Mouse (Mus musculus) embryonic facial prominence, embryonic 11.5 days (tissue): ENCODE results near the gene Limch1. TPM values are rescaled to one million over a fixed set of nuclear protein-coding genes. Genes with fewer than 3 reads are reported as not detected.
A peak's percentile ranks its signal among the peaks of the same experiment; 100 is the strongest.

ENCODE experiments used
- ATAC-seq: fragments of 200-750 bp; cut with Nextera tagmentation; replicated peaks from 2 replicates; pipeline ENCODE4 v1.8.0; 2017; ENCODE audit warnings: low read depth; ENCODE audit not compliant: insufficient number of reproducible peaks, low FRiP score, low TSS enrichment
- DNase-seq: peaks from one replicate; pipeline ENCODE4 v3.0.0-alpha.2; 2015; ENCODE audit warnings: low spot score
- H3K27ac ChIP-seq: fragments of 300-500 bp; sonication (generic); replicated peaks from 2 replicates; pipeline ENCODE4 v1.5.1; 2014; ENCODE audit warnings: mild to moderate bottlenecking, low read depth, low read length, control low read depth
- H3K27me3 ChIP-seq: fragments of 300-500 bp; sonication (generic); 2 replicates; pipeline ENCODE4 v1.6.1; 2014; ENCODE audit warnings: mild to moderate bottlenecking, low read length, moderate library complexity, mixed read lengths; ENCODE audit not compliant: control insufficient read depth, insufficient read depth
- H3K36me3 ChIP-seq: fragments of 300-500 bp; sonication (generic); replicated peaks from 2 replicates; pipeline ENCODE4 v1.6.1; 2014; ENCODE audit warnings: low read depth, mild to moderate bottlenecking, low read length, moderate library complexity, mixed read lengths; ENCODE audit not compliant: control insufficient read depth, insufficient read depth
- H3K4me1 ChIP-seq: fragments of 300-500 bp; sonication (generic); 2 replicates; pipeline ENCODE4 v1.6.1; 2014; ENCODE audit warnings: low read length, mixed read lengths; ENCODE audit not compliant: control insufficient read depth, insufficient read depth
- H3K4me2 ChIP-seq: fragments of 300-500 bp; sonication (generic); 2 replicates; pipeline ENCODE4 v1.6.1; 2014; ENCODE audit warnings: low read depth, mild to moderate bottlenecking, control low read depth, low read length, moderate library complexity
- H3K4me3 ChIP-seq: fragments of 300-500 bp; sonication (generic); 2 replicates; pipeline ENCODE4 v1.5.1; 2014; ENCODE audit warnings: low read depth, low read length, control low read depth
- H3K9ac ChIP-seq: fragments of 300-500 bp; sonication (generic); replicated peaks from 2 replicates; pipeline ENCODE4 v1.6.1; 2014; ENCODE audit warnings: mild to moderate bottlenecking, control low read depth, low read length
- H3K9me3 ChIP-seq: fragments of 300-500 bp; sonication (generic); replicated peaks from 2 replicates; pipeline ENCODE4 v1.6.1; 2016; ENCODE audit warnings: mild to moderate bottlenecking, low read length, inconsistent platforms, mixed read lengths; ENCODE audit not compliant: control insufficient read depth
- whole genome bisulfite sequencing: fragments of 180-500 bp; shearing (Covaris S2); extraction: QIAGEN DNeasy Blood & Tissue Kit; methylation state at CpG from one replicate; pipeline ENCODE4 v1.1.7; 2014; 5-methylcytosine and 5-hydroxymethylcytosine counted together
- polyA plus RNA-seq: library from polyadenylated mRNA; unstranded; fragments of >200 nt; fragmentation: Nextera tagmentation; extraction: Ambion mirVana; gene quantifications from 2 replicates; pipeline ENCODE4 v1.2.1, GENCODE M21; 2014

The Limch1 gene
- polyA plus RNA-seq, 1 experiment from 2014 or later, result 69.3 TPM

DNA sequence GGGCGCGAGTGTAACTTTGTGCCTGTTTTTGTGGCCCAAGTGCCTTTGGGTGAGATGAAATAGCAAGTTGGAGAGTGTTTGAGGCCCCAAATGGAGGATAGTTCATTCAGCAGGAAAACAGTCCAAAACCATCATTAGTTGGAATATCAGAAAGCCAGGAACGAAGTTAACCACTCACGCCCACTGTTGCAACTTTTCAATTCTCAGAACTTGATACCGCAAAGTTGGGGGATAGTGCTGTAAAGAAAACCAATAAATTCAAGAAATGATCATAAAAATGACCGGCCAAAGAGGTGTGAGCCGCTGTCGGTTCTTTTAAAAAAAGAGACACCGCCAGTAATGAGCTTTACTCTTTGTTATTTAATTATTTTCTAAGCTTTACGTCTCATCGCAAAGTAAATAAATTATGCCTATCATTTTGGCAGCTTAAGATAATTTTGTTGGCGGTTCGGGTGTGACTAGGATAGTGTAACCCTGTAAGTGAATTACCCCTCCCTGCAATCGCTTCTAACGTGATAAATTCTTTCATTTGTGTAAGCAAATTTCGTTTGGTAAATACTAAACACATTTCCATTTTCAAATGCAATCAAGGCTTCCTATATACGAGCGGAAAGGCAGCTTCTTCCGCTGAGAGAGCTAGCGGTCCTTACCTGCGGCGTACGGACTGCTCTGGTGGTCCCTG is 352.6 kb downstream of the Limch1 start:
- no peak overlapping the region for H3K4me2 ChIP-seq
- DNase-seq, result peak; percentile 34
- H3K4me3 ChIP-seq, result no peak overlapping the region
- H3K4me1 ChIP-seq, result peaks cover 5% of the 10 kb centered on the region
- no peak for ATAC-seq
- peaks cover 67% of the 10 kb centered on the region for H3K27me3 ChIP-seq
- no peak overlapping the region for H3K27ac ChIP-seq
- no peaks in the 10 kb centered on the region for H3K36me3 ChIP-seq
- H3K9ac ChIP-seq, result no peak overlapping the region
- no peaks in the 10 kb centered on the region for H3K9me3 ChIP-seq
- 2% methylated on average over 23 of the region's 23 CpGs for WGBS

DNA sequence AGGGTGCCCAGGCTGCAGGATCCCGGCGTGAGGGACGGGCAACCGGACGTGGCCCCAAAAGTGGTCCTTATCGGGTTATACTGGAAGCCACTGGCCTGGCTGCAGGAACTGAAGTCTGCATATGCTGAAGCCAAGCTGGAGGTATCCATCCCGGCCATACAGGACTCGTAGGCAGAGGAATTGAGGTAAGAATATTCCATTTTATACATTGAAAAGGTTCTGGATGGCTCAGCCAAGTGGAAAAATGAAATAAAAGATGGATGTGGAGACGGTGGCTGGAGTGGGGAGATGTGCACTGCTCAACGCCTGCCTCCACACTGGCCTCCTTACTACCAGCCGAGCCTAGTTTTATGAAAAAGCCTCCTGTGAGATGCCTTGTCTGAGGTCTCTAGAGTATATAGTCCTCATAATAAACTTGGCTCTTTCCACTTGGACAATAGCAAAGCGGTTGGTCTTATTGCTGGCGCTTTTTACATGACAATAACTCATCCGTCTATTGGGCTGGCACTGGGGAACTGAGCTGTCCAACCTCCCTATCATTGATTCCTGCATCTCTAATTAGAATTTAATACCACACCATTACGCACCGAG is 353.2 kb downstream of the Limch1 start, which contains the start of gene Phox2b:
TSS of gene Phox2b (minus strand) at position 569 of the 591 bp plus-strand sequence.
- no peak within 1 kb of the TSS for H3K27ac ChIP-seq
- H3K9ac ChIP-seq, result no peak within 1 kb of the TSS
- no peak within 1 kb of the TSS for H3K4me2 ChIP-seq

DNA sequence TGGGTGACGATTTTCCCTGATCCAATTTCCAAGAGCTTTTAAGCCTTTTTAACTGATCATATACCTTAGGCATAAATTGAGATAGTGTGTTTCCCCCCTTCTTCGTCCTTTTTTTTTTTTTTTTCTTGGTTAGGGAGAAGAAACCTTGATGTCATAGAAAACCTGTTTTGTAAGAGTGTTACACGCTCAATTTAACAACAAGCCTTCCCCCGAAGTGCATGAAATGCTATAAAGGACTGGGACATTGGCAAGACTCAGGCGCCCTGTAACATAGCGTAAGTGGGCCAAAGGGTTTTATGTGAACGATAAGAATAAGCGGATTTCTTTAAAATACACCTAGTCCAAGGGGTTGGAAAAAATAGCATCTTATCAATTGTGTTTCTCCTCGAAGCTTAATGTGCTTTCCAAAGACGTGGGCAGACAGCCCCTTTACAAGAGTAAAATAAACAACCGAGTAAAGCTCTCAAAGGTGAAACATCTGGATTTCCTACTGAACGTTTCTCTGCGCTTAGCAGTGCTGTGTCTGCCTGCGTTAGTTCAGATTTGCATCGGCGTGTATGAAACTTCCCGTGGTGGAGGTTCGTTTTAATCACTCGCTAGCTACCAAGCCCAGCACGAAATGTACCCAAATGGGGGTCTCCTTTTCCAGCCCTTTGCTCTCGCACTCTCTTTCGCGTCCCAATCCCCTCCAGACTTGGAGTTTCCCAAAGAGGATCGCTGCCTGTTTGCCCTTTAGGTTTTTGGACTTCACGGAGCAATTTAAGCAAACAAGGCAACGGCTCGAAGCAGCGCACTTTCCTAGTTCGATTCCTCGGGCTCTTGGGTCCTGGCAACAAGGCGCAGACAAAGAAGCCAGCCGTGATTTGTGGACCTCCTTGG is 354.0 kb downstream of the Limch1 start:
- H3K4me1 ChIP-seq, result peaks cover 5% of the 10 kb centered on the region
- WGBS, result under 1% methylated on average over 32 of the region's 32 CpGs

More for the DNA sequence above, 353.2 kb downstream of the Limch1 start, which contains the start of gene Phox2b:
- 2% methylated on average over 16 of the region's 16 CpGs for WGBS
- no peaks in the 10 kb centered on the region for H3K9me3 ChIP-seq
- H3K27me3 ChIP-seq, result peaks cover 67% of the 10 kb centered on the region
- H3K36me3 ChIP-seq, result no peaks in the 10 kb centered on the region
- H3K4me1 ChIP-seq, result peaks cover 5% of the 10 kb centered on the region
- no peak within 1 kb of the TSS for H3K4me3 ChIP-seq
- ATAC-seq (no peak), DNase-seq (peak; percentile 33)

DNA sequence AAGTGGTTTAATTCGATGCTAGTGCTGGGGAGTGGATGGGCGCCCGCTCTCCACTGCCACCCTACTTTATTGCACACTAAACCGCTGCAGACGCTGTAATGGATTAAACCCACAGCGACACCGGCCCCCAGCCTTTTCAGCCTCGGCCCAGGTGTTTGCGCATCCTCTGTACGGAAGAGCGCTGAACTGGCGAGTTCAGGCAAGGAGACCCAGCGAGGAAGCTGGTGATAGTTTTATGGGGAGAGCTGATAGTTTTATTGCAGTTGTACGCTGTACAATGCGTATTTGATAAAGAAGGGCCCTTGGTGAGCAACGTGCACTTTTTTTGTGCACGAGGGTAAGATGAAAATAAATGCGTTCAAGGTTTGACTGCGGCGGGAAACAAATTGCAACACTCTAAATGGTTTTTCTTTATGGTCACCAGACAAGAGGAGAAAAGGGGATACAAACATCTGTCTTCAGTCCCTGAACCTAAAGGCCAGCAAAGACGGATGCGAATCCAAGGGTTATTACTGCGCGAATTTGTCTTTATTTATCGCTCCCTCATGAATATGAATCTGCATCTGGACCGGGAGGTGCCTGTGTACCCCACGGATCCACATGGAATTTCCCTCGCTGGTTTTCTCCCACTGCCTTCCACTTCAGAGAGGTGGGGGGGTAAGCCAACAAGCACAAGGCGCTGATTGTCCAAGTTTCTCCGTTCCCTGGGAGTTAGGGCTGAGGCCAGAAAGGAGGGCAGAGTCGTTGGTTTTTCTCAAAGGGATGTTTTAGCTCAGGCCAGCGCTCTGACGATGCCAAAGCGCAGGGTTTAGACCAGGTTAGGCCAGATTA is 355.2 kb downstream of the Limch1 start:
- 1% methylated on average over 34 of the region's 34 CpGs for WGBS
- Histone ChIP-seq H3K27ac (no peak overlapping the region), H3K4me2 (no peak overlapping the region), H3K4me3 (no peak overlapping the region), H3K27me3 (peaks cover 59% of the 10 kb centered on the region), H3K9ac (no peak overlapping the region), H3K9me3 (no peaks in the 10 kb centered on the region), H3K4me1 (peaks cover 5% of the 10 kb centered on the region), H3K36me3 (no peaks in the 10 kb centered on the region)
- ATAC-seq (no peak), DNase-seq (peak; percentile 40)

More for the DNA sequence above, 354.0 kb downstream of the Limch1 start:
- H3K4me2 ChIP-seq, result no peak overlapping the region
- H3K9me3 ChIP-seq, result no peaks in the 10 kb centered on the region
- peak; percentile 50 for DNase-seq
- H3K27ac ChIP-seq, result no peak overlapping the region
- H3K9ac ChIP-seq, result no peak overlapping the region
- H3K27me3 ChIP-seq, result peaks cover 70% of the 10 kb centered on the region
- H3K36me3 ChIP-seq, result no peaks in the 10 kb centered on the region
- no peak overlapping the region for H3K4me3 ChIP-seq
- ATAC-seq, result no peak

DNA sequence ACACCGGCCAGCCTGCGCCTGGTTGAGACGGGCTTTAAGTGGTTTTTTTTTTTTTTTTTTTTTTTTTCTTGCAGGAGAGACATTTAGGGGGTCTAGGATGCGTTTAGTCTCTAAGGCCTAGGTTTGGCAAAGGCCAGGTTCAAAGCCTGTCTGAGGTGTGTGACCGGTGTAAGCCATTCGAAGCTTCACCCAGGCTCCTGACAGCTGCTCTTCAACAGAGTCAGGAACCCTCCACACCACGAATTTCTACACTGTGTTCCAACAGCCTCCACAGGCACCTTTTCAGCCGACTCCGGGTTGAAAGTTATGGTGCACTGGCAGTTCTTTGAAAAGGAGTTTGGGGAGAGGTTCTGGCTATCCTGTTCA is 355.8 kb downstream of the Limch1 start:
- ATAC-seq (0 out of 2 replicates have a peak, but pooled peaks have one; percentile 23), DNase-seq (peak; percentile 4)
- no peak overlapping the region for H3K27ac ChIP-seq
- peaks cover 54% of the 10 kb centered on the region for H3K27me3 ChIP-seq
- H3K9ac ChIP-seq, result no peak overlapping the region
- no peak overlapping the region for H3K4me2 ChIP-seq
- WGBS, result 1% methylated on average over 9 of the region's 9 CpGs
- H3K4me1 ChIP-seq, result peaks cover 2% of the 10 kb centered on the region
- H3K36me3 ChIP-seq, result no peaks in the 10 kb centered on the region
- H3K4me3 ChIP-seq, result no peak overlapping the region
- H3K9me3 ChIP-seq, result no peaks in the 10 kb centered on the region

DNA sequence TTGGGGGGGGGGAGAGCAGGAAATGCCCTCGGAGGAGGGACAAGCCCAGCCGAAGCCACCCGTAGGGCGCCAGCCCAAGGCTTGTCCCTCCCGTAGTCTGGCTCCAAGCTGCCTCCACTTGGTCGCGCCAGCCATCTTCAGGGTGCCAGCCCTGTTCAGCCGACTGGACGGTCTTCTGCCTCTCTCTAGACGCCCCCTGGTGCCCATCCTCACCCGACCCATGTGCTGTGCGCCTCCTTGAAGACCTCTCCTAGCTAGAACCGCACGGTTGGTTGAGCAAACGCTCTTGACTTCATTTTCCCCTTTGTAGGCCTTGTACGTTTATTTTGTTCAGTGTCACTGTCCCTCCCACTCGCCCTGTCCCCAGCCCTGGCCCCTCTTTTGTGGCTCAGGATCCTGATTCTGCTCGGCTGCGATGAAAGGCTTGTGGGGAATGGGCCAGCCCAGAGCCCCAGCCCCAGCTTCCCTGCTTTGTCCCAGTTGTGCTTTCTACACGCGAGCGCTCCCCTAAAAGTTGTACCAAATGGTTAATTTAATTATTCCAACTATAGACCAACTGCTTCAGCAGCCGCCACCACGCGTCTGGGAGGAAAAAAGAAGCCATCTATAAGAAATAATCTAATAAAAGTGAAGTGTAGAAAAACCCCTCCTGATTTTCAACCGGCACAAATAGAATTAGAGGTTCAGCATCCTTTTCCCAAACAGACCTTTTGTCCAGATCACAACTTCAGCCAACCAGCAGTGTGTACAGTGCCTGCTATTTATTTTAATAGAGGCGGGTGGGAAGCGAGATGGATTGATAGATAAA is 356.4 kb downstream of the Limch1 start:
- H3K9me3 ChIP-seq, result no peaks in the 10 kb centered on the region
- H3K27me3 ChIP-seq, result peaks cover 53% of the 10 kb centered on the region
- ATAC-seq (peak; percentile 78), DNase-seq (peak; percentile 58)
- H3K4me3 ChIP-seq, result no peak overlapping the region
- H3K4me1 ChIP-seq, result peaks cover 2% of the 10 kb centered on the region
- H3K9ac ChIP-seq, result no peak overlapping the region
- no peaks in the 10 kb centered on the region for H3K36me3 ChIP-seq
- no peak overlapping the region for H3K4me2 ChIP-seq
- 3% methylated on average over 28 of the region's 28 CpGs for WGBS
- no peak overlapping the region for H3K27ac ChIP-seq

DNA sequence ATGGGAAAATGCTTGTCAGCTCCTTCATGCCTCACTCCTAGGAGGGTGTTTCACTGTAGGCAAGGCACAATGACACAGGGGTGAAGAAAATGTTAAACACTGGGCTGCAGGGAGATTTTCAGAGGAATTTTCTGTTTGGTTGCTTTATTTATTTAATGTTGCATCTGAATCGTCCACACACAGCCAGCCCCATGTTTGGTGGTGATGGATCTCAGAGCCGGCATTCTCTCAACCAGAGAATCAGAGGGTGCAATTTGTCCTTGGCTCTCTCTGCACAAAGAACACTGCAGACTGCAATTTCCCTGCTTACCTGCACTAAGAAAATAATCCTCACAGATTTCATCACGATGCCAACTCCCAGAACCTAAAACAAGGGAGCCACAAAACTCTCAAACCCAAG is 357.4 kb downstream of the Limch1 start:
- Histone ChIP-seq H3K27me3 (peaks cover 48% of the 10 kb centered on the region), H3K27ac (no peak overlapping the region), H3K36me3 (no peaks in the 10 kb centered on the region), H3K4me2 (no peak overlapping the region), H3K4me1 (no peaks in the 10 kb centered on the region; the same call in 1 of the 2 replicates), H3K4me3 (no peak overlapping the region), H3K9ac (no peak overlapping the region), H3K9me3 (no peaks in the 10 kb centered on the region)
- DNase-seq (no peak), ATAC-seq (no peak)
- 6% methylated on average over 3 of the region's 3 CpGs for WGBS
